Mouse (Mus musculus): ENCODE results near the gene Sun1.

The Sun1 gene

GRCm38 (mm10) chr5:139286142-139286941 lies 85.9 kb downstream of the Sun1 start:
- CTCF ChIA-PET: interaction anchor here in 1 of 4 experiments (0.6 kb wide), 1 partner anchor 69 kb away, joined by 3 read pairs; no protein-coding TSS in a partner anchor

DNA sequence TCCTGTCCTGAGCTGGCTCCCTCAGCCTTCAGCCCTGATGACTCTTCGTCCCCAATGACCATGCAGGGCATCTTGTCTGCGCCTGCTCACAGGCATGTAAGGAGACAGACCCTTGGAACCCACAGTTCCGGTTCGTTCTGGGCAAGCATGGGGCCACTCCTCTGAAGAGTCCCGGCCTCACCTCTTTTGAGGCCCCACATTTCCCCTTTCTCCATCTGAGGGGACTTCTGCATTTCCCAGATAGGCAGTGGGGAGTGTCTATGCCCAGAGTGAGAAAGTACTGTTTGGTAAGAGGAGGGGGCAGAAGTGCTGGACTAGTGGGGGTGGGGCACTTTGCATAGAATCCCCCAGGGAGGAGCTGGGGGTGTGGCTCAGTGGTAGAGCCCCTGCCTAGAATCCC lies 86.7 kb downstream of the Sun1 start:
- ChIA-PET CTCF (interaction anchor here in 1 of 4 experiments (0.6 kb wide), 1 partner anchor 68 kb away, joined by 3 read pairs; no protein-coding TSS in a partner anchor), POLR2A (no interaction called here)

More at GRCm38 (mm10) chr5:139286142-139286941, 85.9 kb downstream of the Sun1 start:
- POLR2A ChIA-PET: no interaction called here

DNA sequence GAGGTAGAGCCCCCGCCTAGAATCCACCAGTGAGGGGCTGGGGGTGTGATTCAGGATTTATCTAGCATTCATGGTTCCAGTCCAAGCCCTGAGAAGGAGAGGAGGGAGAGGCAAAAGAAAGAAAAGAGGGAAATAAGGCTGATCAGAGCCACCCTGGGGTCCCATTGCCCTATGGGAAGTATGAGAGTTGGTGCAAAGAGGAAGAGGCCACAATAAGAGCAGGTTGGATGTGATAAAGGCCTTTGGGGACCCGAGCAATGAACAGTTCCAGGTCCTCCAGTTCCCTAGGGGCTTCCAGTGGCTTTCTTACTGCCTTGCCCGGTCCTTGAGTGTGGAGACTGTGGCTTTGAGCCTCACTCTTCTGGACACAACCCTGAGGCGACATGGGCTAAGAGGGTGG lies 87.3 kb downstream of the Sun1 start:
- ChIA-PET POLR2A (interaction anchor here in 2 of 4 experiments (0.7 to 1.0 kb wide), 3 partner anchors 8 to 181 kb away, joined by 3 read pairs; no protein-coding TSS in a partner anchor), CTCF (interaction anchor here in 1 of 4 experiments (0.6 kb wide), 1 partner anchor 118 kb away, joined by 4 read pairs; no protein-coding TSS in a partner anchor)

DNA sequence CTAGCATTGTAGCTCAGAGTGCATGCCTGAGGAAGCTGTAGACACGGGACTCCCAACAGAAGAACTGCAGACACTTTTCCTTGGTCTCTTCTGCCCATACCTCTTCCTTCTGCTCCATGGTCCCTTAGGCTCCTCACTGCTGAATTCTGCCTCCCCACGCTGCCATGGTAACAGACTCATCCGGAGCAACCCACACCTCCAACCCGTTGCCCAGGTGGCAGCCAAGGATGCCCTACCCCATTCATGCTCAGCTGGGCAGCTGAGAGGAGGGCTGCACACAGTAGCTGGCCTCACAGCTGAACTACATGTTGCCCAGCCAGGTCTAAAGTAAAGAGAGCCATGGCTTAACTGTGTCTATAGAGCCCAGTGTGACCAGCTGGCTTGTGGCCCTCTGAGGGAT lies 88.2 kb downstream of the Sun1 start:
- CTCF ChIA-PET: interaction anchor here in 1 of 4 experiments (0.6 kb wide), 1 partner anchor 50 kb away, joined by 4 read pairs; no protein-coding TSS in a partner anchor
- POLR2A ChIA-PET: interaction anchor here in 1 of 4 experiments (0.8 to 1.0 kb wide), 2 partner anchors 9 to 10 kb away, joined by 3 read pairs; no protein-coding TSS in a partner anchor

GRCm38 (mm10) chr5:139290467-139291259 lies 90.2 kb downstream of the Sun1 start:
- POLR2A ChIA-PET: interaction anchor here in 2 of 4 experiments (0.7 to 2.3 kb wide), 4 partner anchors 8 to 38 kb away, joined by 3 to 6 read pairs (median 5); partner anchors contain the start of gene Get4 (in 1 of the 2)
- CTCF ChIA-PET: interaction anchor here in 3 of 4 experiments (0.6 to 1.2 kb wide), 3 partner anchors 32 to 460 kb away, joined by 3 to 4 read pairs (median 3); no protein-coding TSS in a partner anchor

- CTCF ChIA-PET: interaction anchor here in 3 of 4 experiments (0.6 to 1.5 kb wide), 6 partner anchors 9 to 1396 kb away, joined by 3 to 8 read pairs (median 4); no protein-coding TSS in a partner anchor
These were observed 91.5 kb downstream of the Sun1 start for GRCm38 (mm10) chr5:139291811-139292560.

DNA sequence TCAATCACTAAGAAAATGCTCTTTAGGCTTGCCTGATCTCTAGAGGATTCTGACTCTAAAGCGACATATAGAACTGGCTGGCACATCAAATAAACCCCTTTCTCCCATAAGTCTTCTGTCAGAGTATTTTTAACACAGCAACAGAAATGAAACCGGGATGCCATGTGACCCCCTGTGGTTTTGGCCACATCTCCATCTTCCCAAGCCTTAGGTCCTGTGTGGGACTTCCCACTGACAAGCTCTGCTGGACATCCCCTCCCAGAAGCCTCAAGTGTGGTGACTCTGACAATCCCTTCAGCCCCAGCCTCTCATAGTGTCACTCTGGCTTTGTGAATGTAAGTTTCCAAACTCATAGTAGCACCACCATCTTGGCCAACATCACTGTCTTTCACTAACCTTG lies 93.7 kb downstream of the Sun1 start:
- ChIA-PET POLR2A (no interaction called here), CTCF (no interaction called here)

More at GRCm38 (mm10) chr5:139291811-139292560, 91.5 kb downstream of the Sun1 start:
- POLR2A ChIA-PET: interaction anchor here in 3 of 4 experiments (0.8 to 2.3 kb wide), 5 partner anchors 10 to 33 kb away, joined by 3 to 6 read pairs (median 4); partner anchors contain the start of gene Adap1 (in 1 of the 3)

DNA sequence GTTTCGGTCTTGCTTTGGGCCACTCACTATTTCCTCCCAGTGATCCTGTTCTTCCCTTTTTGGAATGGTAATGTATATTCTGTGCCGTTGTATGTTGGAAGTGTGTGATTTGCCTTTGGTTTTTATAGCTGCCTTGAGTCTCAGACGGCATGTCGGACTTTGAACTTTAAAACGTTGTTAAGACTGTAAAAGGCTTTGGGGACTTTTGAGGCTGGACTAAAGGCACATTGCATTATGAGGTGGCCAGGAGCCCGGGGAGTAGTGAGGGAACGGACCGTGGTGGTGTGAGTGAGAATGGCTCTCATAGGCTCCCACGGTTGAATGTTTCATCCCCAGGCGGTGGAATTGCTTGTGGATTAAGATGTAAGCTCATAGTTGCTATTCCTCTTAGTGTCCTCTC lies 96.7 kb downstream of the Sun1 start:
- CTCF ChIA-PET: interaction anchor here in 3 of 4 experiments (0.7 to 1.3 kb wide), 4 partner anchors 14 to 349 kb away, joined by 3 to 5 read pairs (median 3); no protein-coding TSS in a partner anchor

GRCm38 (mm10) chr5:139297745-139298144 lies 97.3 kb downstream of the Sun1 start:
- ChIA-PET POLR2A (interaction anchor here in 2 of 4 experiments (0.9 to 1.7 kb wide), 6 partner anchors 10 to 46 kb away, joined by 3 to 6 read pairs (median 3); partner anchors contain the start of genes Adap1 (in 1 of the 2) and Get4 (in 1 of the 2)), CTCF (interaction anchor here in 1 of 4 experiments (0.7 kb wide), 1 partner anchor 117 kb away, joined by 3 read pairs; no protein-coding TSS in a partner anchor)

More for the DNA sequence above, 96.7 kb downstream of the Sun1 start:
- POLR2A ChIA-PET: interaction anchor here in 1 of 4 experiments (0.8 to 1.7 kb wide), 6 partner anchors 21 to 309 kb away, joined by 3 to 6 read pairs (median 3); partner anchors contain the start of genes Get4 and Sun1

Data from embryonic stem cell, embryonic (primary cell).